Mouse (Mus musculus): Measurements from ENCODE around the gene Cct2.

The Cct2 gene

GRCm38 (mm10) chr10:117005707-117006464 lies 57.7 kb downstream of the Cct2 start:
- no peak for DNase-seq (ENCODE audit: extremely low read depth, insufficient read length, low spot score)

DNA sequence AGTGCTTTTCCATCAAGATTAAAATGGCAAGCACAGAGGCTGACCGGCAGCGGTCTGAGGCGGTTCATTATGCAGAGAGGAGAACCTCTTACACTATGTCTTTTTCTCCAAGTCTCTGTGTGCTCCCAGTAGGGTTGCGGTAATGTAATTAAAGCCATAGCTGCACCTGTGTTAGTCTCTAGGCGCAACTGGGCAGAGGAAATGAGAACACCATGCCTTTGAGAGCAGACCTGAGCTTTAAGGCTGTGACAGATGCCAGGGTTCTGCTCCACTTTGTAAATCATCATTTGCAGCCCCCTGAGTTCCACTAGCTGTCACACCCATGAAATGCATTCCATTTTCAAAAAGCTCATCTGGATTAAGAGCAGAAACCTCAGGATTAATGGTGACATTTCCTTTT lies 58.9 kb downstream of the Cct2 start:
- DNase-seq (ENCODE audit: extremely low read depth, insufficient read length, low spot score), result no peak
